Mouse (Mus musculus): ENCODE data around the gene Prdm12. TPM values are rescaled to one million over a fixed set of nuclear protein-coding genes. Genes with fewer than 3 reads are reported as not detected.

The Prdm12 gene
- polyA plus RNA-seq, 1 experiment from 2014 or later, result 4.0 TPM

DNA sequence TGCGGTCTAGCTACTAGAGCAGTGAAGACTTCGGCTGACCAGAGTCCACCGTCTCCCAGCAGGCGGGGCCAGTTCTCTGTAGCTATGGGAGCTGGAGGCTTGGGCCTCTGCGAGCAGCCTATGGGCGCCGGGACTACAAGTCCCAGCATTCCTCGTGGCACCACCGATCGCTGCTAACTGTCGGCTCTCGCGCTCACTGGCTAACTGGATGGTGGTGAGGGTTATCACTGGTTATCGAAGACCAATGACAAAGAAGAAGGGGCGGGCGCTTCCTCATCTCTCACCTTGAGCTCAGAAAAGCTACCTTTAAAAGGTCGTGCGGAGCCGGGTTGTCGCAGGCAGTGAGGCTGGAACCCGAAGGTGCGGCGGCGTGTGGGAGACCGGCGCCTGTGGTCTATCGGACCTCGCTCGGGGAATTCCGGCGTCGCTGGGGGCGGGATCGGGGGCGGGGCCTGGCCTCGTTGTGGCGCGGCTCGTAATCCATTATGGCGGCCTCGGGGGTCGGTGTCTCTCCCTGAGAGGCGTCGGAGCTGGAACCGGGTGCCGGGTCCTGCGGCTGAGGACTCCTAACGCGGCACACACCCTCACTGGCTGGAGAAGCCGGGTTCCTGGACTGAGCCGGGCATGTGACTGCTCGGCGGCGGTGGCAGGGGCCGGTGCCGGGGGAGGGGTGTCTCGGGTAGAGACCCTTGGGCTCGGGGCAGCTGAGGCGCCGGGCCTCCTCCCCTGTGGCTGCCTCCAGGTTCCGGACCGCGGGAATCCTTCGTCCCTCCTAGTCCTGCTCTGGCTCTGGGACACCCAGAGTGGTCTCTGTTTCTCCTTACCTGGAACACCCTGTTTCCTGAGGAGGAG, 48.5 kb downstream of the Prdm12 start, which contains the start of gene Abl1:
Gene Abl1, plus strand, starts transcription at position 303 of the 852 bp plus-strand sequence.
- peak; percentile 100 for ATAC-seq (ENCODE audit: low FRiP score)
- Histone ChIP-seq H3K27ac (peak within 1 kb of the TSS; percentile 96), H3K4me3 (peak within 1 kb of the TSS; percentile 89), H3K4me2 (peak within 1 kb of the TSS; percentile 84), H3K9me3 (no peaks in the 10 kb centered on the region), H3K36me3 (no peaks in the 10 kb centered on the region), H3K27me3 (no peaks in the 10 kb centered on the region), H3K4me1 (replicated peaks) (peaks cover 48% of the 10 kb centered on the region), H3K9ac (peak within 1 kb of the TSS; percentile 93)
- WGBS, result under 1% methylated on average over 64 of the region's 64 CpGs

DNA sequence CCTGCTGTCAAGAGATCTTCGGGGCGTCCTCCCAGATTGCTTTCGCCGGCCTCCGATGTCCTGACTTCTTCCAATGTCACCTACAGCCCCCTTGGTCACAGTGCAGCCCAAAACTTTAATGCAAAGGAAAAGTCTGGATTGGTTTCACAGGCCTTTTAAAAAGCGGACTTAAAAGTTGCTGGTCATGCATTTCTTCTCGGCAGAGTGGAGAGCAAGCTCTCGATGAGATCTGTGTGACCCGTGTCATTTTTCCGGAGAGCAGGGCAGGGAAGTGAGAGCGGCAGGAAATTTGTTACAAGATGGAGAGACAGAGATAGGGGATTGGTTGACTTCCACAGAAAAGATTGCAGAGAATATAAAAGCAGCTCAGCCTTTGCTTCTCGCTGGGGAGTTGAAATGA, 49.2 kb downstream of the Prdm12 start:
- no peaks in the 10 kb centered on the region for H3K27me3 ChIP-seq
- WGBS, result under 1% methylated on average over 12 of the region's 12 CpGs
- H3K27ac ChIP-seq, result peak overlapping the region; percentile 96
- H3K9ac ChIP-seq, result peak overlapping the region; percentile 93
- no peak for ATAC-seq (ENCODE audit: low FRiP score)
- peaks cover 48% of the 10 kb centered on the region for H3K4me1 ChIP-seq (replicated peaks)
- H3K4me2 ChIP-seq, result peak overlapping the region; percentile 84
- no peaks in the 10 kb centered on the region for H3K36me3 ChIP-seq
- peak overlapping the region; percentile 89 for H3K4me3 ChIP-seq
- H3K9me3 ChIP-seq, result no peaks in the 10 kb centered on the region

- H3K27ac ChIP-seq, result no peak overlapping the region
- 55% methylated on average over 3 of the region's 3 CpGs for WGBS
- no peaks in the 10 kb centered on the region for H3K9me3 ChIP-seq
- peak overlapping the region; percentile 93; the same call in 1 of the 2 replicates for H3K9ac ChIP-seq
- peaks cover 48% of the 10 kb centered on the region for H3K4me1 ChIP-seq (replicated peaks)
- no peaks in the 10 kb centered on the region for H3K27me3 ChIP-seq
- ATAC-seq (ENCODE audit: low FRiP score), result no peak
- peak overlapping the region; percentile 84 for H3K4me2 ChIP-seq
- H3K36me3 ChIP-seq, result no peaks in the 10 kb centered on the region
- H3K4me3 ChIP-seq, result peak overlapping the region; percentile 89
These were observed 50.2 kb downstream of the Prdm12 start for GRCm38 (mm10) chr2:31690063-31690462.

DNA sequence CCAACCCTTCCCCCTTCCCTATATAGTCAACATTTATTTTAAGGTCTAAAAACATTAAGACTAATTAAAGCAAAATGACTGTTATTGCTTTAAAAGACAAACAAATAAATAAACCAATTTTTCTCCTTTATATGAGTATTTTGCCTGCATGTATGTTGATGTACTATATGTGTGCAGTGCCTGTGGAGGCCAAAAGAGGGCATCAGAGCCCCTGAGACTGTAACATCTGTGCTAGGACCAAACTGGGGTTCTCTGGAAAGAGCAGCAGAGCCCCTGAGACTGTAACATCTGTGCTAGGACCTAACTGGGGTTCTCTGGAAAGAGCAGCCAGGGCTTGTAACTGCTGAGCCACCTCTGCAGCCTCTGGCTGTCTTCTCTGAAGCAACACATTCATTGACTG, 58.4 kb downstream of the Prdm12 start:
- no peak overlapping the region for H3K9ac ChIP-seq
- H3K9me3 ChIP-seq, result no peaks in the 10 kb centered on the region
- no peaks in the 10 kb centered on the region for H3K27me3 ChIP-seq
- H3K27ac ChIP-seq, result no peak overlapping the region
- no peak overlapping the region for H3K4me2 ChIP-seq
- H3K4me1 ChIP-seq (replicated peaks), result peaks cover 9% of the 10 kb centered on the region; the same call in 1 of the 2 replicates
- peaks cover 18% of the 10 kb centered on the region for H3K36me3 ChIP-seq
- H3K4me3 ChIP-seq, result no peak overlapping the region
- ATAC-seq (ENCODE audit: low FRiP score), result no peak

- Histone ChIP-seq H3K27ac (no peak overlapping the region), H3K9ac (no peak overlapping the region), H3K4me1 (replicated peaks) (peaks cover 11% of the 10 kb centered on the region; the same call in 1 of the 2 replicates), H3K4me2 (no peak overlapping the region), H3K36me3 (peaks cover 12% of the 10 kb centered on the region), H3K4me3 (no peak overlapping the region), H3K9me3 (no peaks in the 10 kb centered on the region), H3K27me3 (no peaks in the 10 kb centered on the region)
- 49% methylated on average over 7 of the region's 7 CpGs for WGBS
- no peak for ATAC-seq (ENCODE audit: low FRiP score)
These were observed 61.0 kb downstream of the Prdm12 start for GRCm38 (mm10) chr2:31700545-31701446.

- no peaks in the 10 kb centered on the region for H3K27me3 ChIP-seq
- H3K36me3 ChIP-seq, result peaks cover 7% of the 10 kb centered on the region
- no peak overlapping the region for H3K27ac ChIP-seq
- no peak overlapping the region for H3K4me2 ChIP-seq
- H3K9me3 ChIP-seq, result no peaks in the 10 kb centered on the region
- H3K9ac ChIP-seq, result no peak overlapping the region
- H3K4me3 ChIP-seq, result no peak overlapping the region
- H3K4me1 ChIP-seq (replicated peaks), result peaks cover 11% of the 10 kb centered on the region; the same call in 1 of the 2 replicates
- ATAC-seq (ENCODE audit: low FRiP score), result no peak
These were observed 63.4 kb downstream of the Prdm12 start for GRCm38 (mm10) chr2:31703226-31703625.

Small RNAs within 50 kb of the gene (microRNA-seq; reads per million reads assigned to microRNA genes)
- gene Mir6998, result 0.93 reads per million

Other genes with a start within 250 kb of the Prdm12 start
- 8.0 TPM in 2 replicates for gene Ass1, start 169.8 kb upstream of the Prdm12 start, polyA plus RNA-seq (2015; fragmentation: Nextera tagmentation; extraction: Ambion mirVana)
- gene Fubp3, start 67.4 kb upstream of the Prdm12 start, polyA plus RNA-seq (2015; fragmentation: Nextera tagmentation; extraction: Ambion mirVana), result 59.2 and 62.7 TPM in 2 replicates
- 41.3 and 43.4 TPM in 2 replicates for gene Exosc2, start 30.7 kb downstream of the Prdm12 start, polyA plus RNA-seq (2015; fragmentation: Nextera tagmentation; extraction: Ambion mirVana)
- gene Abl1, start 48.3 kb downstream of the Prdm12 start, polyA plus RNA-seq (2015; fragmentation: Nextera tagmentation; extraction: Ambion mirVana), result 19.7 and 21.7 TPM in 2 replicates
- gene Qrfp, start 170.5 kb downstream of the Prdm12 start, polyA plus RNA-seq (2015; fragmentation: Nextera tagmentation; extraction: Ambion mirVana), result 0.08 TPM in 1 of 2 replicates, not detected in the other
- 3.4 and 4.6 TPM in 2 replicates for gene Fibcd1, start 206.0 kb downstream of the Prdm12 start, polyA plus RNA-seq (2015; fragmentation: Nextera tagmentation; extraction: Ambion mirVana)
- 6.3 and 7.0 TPM in 2 replicates for gene Lamc3, start 247.3 kb downstream of the Prdm12 start, polyA plus RNA-seq (2015; fragmentation: Nextera tagmentation; extraction: Ambion mirVana)

Data from hindbrain, embryonic 13.5 days (tissue).